Mouse (Mus musculus) midbrain, postnatal 0 days (tissue): ENCODE results near the gene Gm20390. TPM values are rescaled to one million over a fixed set of nuclear protein-coding genes. Genes with fewer than 3 reads are reported as not detected.

Experiments
- ATAC-seq: fragments of 200-750 bp; cut with Nextera tagmentation; 2 replicates; pipeline ENCODE4 v1.8.0; 2017; ENCODE audit warnings: moderate number of reproducible peaks, mild to moderate bottlenecking, moderate TSS enrichment, moderate library complexity; ENCODE audit not compliant: low FRiP score
- DNase-seq: peaks from one replicate; pipeline ENCODE4 v3.0.0-alpha.2; 2015; ENCODE audit warnings: low spot score
- H3K27ac ChIP-seq: fragments of 300-500 bp; sonication (generic); 2 replicates; pipeline ENCODE4 v1.5.1; 2014; ENCODE audit warnings: low read depth, mild to moderate bottlenecking, low read length, mixed read lengths
- H3K27me3 ChIP-seq: fragments of 300-500 bp; sonication (generic); 2 replicates; pipeline ENCODE4 v1.6.1; 2014; ENCODE audit warnings: low read length, control low read depth, mixed read lengths; ENCODE audit not compliant: insufficient read depth
- H3K36me3 ChIP-seq: fragments of 300-500 bp; sonication (generic); 2 replicates; pipeline ENCODE4 v1.6.1; 2014; ENCODE audit warnings: low read length, control low read depth, mixed read lengths; ENCODE audit not compliant: insufficient read depth
- H3K4me1 ChIP-seq: fragments of 300-500 bp; sonication (generic); 2 replicates; pipeline ENCODE4 v1.6.1; 2014; ENCODE audit warnings: mild to moderate bottlenecking, control low read depth, antibody characterized with exemption, low read length, mixed read lengths; ENCODE audit not compliant: insufficient read depth
- H3K4me2 ChIP-seq: fragments of 300-500 bp; sonication (generic); 2 replicates; pipeline ENCODE4 v1.6.1; 2014; ENCODE audit warnings: low read depth, mild to moderate bottlenecking, low read length, mixed read lengths; ENCODE audit not compliant: poor library complexity, severe bottlenecking
- H3K4me3 ChIP-seq: fragments of 300-500 bp; sonication (generic); 2 replicates; pipeline ENCODE4 v1.5.1; 2014; ENCODE audit warnings: low read depth, mild to moderate bottlenecking, low read length, moderate library complexity
- H3K9ac ChIP-seq: fragments of 300-500 bp; sonication (generic); replicated peaks from 2 replicates; pipeline ENCODE4 v1.6.1; 2014; ENCODE audit warnings: mild to moderate bottlenecking, low read length, moderate library complexity, mixed read lengths; ENCODE audit not compliant: poor library complexity, severe bottlenecking
- H3K9me3 ChIP-seq: fragments of 300-500 bp; sonication (generic); 2 replicates; pipeline ENCODE4 v1.6.1; 2016; ENCODE audit warnings: low read length, control low read depth
- CTCF ChIP-seq: IDR thresholded peaks from 2 replicates; pipeline ENCODE4 v1.5.1; 2016; ENCODE audit warnings: antibody characterized with exemption, mild to moderate bottlenecking
- WGBS: fragments of 180-500 bp; shearing (Covaris S2); extraction: QIAGEN DNeasy Blood & Tissue Kit; methylation state at CpG from one replicate; pipeline ENCODE4 v1.1.7; 2014; 5-methylcytosine and 5-hydroxymethylcytosine counted together
- polyA plus RNA-seq: library from polyadenylated mRNA; unstranded; fragments of >200 nt; fragmentation: Nextera tagmentation; extraction: Ambion mirVana; gene quantifications from 2 replicates; pipeline ENCODE4 v1.2.1, GENCODE M21; 2015
- total RNA-seq: library from RNA; depleted of rRNA; stranded (reverse); fragments of >200 nt; gene quantifications from 2 replicates; pipeline ENCODE4 v1.2.3, GENCODE M21; 2014

Gene Gm20390
- total and polyA plus RNA-seq, 2 experiments from 2014 or later = 61.1 to 379 TPM

GRCm38 (mm10) chr11:93987026-93987425 is 18.9 kb upstream of the Gm20390 start:
- H3K36me3 ChIP-seq = no peaks in the 10 kb centered on the region
- no peak overlapping the region for H3K9ac ChIP-seq
- H3K4me1 ChIP-seq = no peaks in the 10 kb centered on the region
- no peak for DNase-seq
- no peak for TF ChIP-seq CTCF
- no peak overlapping the region for H3K4me2 ChIP-seq
- no peak overlapping the region for H3K27ac ChIP-seq
- H3K4me3 ChIP-seq = no peak overlapping the region
- WGBS = 83% methylated on average over 4 of the region's 4 CpGs
- no peak for ATAC-seq
- no peaks in the 10 kb centered on the region for H3K9me3 ChIP-seq
- no peaks in the 10 kb centered on the region for H3K27me3 ChIP-seq

- no peaks in the 10 kb centered on the region for H3K4me1 ChIP-seq
- no peak for TF ChIP-seq CTCF
- H3K4me3 ChIP-seq = no peak overlapping the region
- no peak for ATAC-seq
- H3K4me2 ChIP-seq = no peak overlapping the region
- H3K27ac ChIP-seq = no peak overlapping the region
- no peaks in the 10 kb centered on the region for H3K27me3 ChIP-seq
- H3K9ac ChIP-seq = no peak overlapping the region
- DNase-seq = no peak
- no peaks in the 10 kb centered on the region for H3K9me3 ChIP-seq
- no peaks in the 10 kb centered on the region for H3K36me3 ChIP-seq
Observed at GRCm38 (mm10) chr11:93986298-93986697, 18.2 kb upstream of the Gm20390 start.

GRCm38 (mm10) chr11:93985265-93985664 is 17.2 kb upstream of the Gm20390 start:
- ATAC-seq (no peak), DNase-seq (no peak)
- H3K27ac ChIP-seq = no peak overlapping the region
- H3K36me3 ChIP-seq = no peaks in the 10 kb centered on the region
- 89% methylated on average over 5 of the region's 5 CpGs for WGBS
- H3K4me1 ChIP-seq = no peaks in the 10 kb centered on the region
- no peak overlapping the region for H3K4me2 ChIP-seq
- no peak overlapping the region for H3K4me3 ChIP-seq
- H3K9ac ChIP-seq = no peak overlapping the region
- no peaks in the 10 kb centered on the region for H3K9me3 ChIP-seq
- no peaks in the 10 kb centered on the region for H3K27me3 ChIP-seq
- no peak for TF ChIP-seq CTCF

- Histone ChIP-seq H3K9ac (no peak overlapping the region), H3K36me3 (no peaks in the 10 kb centered on the region), H3K27me3 (no peaks in the 10 kb centered on the region), H3K27ac (no peak overlapping the region), H3K9me3 (no peaks in the 10 kb centered on the region), H3K4me2 (no peak overlapping the region), H3K4me3 (no peak overlapping the region), H3K4me1 (no peaks in the 10 kb centered on the region)
- no peak for DNase-seq
- no peak for ATAC-seq
- TF ChIP-seq CTCF = no peak
- 94% methylated on average over 3 of the region's 3 CpGs for WGBS
Observed at GRCm38 (mm10) chr11:93984619-93985018, 16.5 kb upstream of the Gm20390 start.

- TF ChIP-seq CTCF = no peak
- no peak overlapping the region for H3K27ac ChIP-seq
- no peak overlapping the region for H3K4me3 ChIP-seq
- no peak overlapping the region for H3K4me2 ChIP-seq
- no peak overlapping the region for H3K9ac ChIP-seq
- H3K9me3 ChIP-seq = no peaks in the 10 kb centered on the region
- peak; percentile 22 for DNase-seq
- H3K36me3 ChIP-seq = no peaks in the 10 kb centered on the region
- no peak for ATAC-seq
- no peaks in the 10 kb centered on the region for H3K27me3 ChIP-seq
- no peaks in the 10 kb centered on the region for H3K4me1 ChIP-seq
- WGBS = 67% methylated on average over 6 of the region's 6 CpGs
Observed at GRCm38 (mm10) chr11:93979502-93980049, 11.5 kb upstream of the Gm20390 start.

- Histone ChIP-seq H3K4me3 (no peak overlapping the region), H3K36me3 (no peaks in the 10 kb centered on the region), H3K4me1 (no peaks in the 10 kb centered on the region), H3K27me3 (no peaks in the 10 kb centered on the region), H3K9ac (no peak overlapping the region), H3K4me2 (no peak overlapping the region), H3K9me3 (no peaks in the 10 kb centered on the region), H3K27ac (no peak overlapping the region)
- no peak for TF ChIP-seq CTCF
- ATAC-seq (no peak), DNase-seq (no peak)
- 86% methylated on average over 5 of the region's 5 CpGs for WGBS
Observed at GRCm38 (mm10) chr11:93972951-93973350, 4.9 kb upstream of the Gm20390 start.
